Mouse (Mus musculus) E14TG2a.4 (cell line): ENCODE measurements at regions not wholly inside any gene's neighbourhood (a gene's known extent, or its start where the extent isn't known, plus 50 kb on each side); places are given as distances from the start of the nearest gene placed in this dataset.

Experiments
- CTCF ChIP-seq: conservative IDR thresholded peaks from 2 replicates; pipeline ENCODE4 v1.5.1; 2014; ENCODE audit warnings: low read length
- NANOG ChIP-seq: IDR thresholded peaks from 2 replicates; pipeline ENCODE4 v1.6.1; 2014; ENCODE audit warnings: borderline replicate concordance, low read length, mixed read lengths
- POU5F1 ChIP-seq: IDR thresholded peaks from 2 replicates; pipeline ENCODE4 v1.6.1; 2014; ENCODE audit warnings: low read length, borderline replicate concordance

GRCm38 (mm10) chr4:89057135-89057534 is 79.8 kb upstream of the Mtap start:
- TF ChIP-seq CTCF (no peak), NANOG (no peak), POU5F1 (no peak)
